Mouse (Mus musculus) heart, postnatal 0 days (tissue): ENCODE results near the gene Mcur1.

ENCODE experiments used
- CTCF ChIP-seq: IDR thresholded peaks from 2 replicates; pipeline ENCODE4 v1.5.1; 2016; ENCODE audit warnings: antibody characterized with exemption, control low read depth, low read depth
- EP300 ChIP-seq: IDR thresholded peaks from 2 replicates; pipeline ENCODE4 v1.6.1; 2016; ENCODE audit warnings: antibody characterized with exemption, low read depth

GRCm38 (mm10) chr13:43608854-43609253, 48.9 kb upstream of the Mcur1 start:
- TF ChIP-seq EP300 = no peak
- no peak for TF ChIP-seq CTCF
